Mouse (Mus musculus): ENCODE data around the gene Rsl24d1.

GRCm38 (mm10) chr9:73070971-73071659 is 42.1 kb upstream of the Rsl24d1 start:
- TF ChIP-seq CTCF (conservative IDR thresholded peaks at IDR 0.05; ENCODE audit: insufficient read depth, insufficient read length, low read depth, low read length) (no peak), POLR2A (IDR thresholded peaks at IDR 0.05; ENCODE audit: low read depth, low read length) (no peak)
